Mouse (Mus musculus) liver, embryonic 11.5 days (tissue): Measurements from ENCODE around the gene Lrrc8a. TPM values are rescaled to one million over a fixed set of nuclear protein-coding genes. Genes with fewer than 3 reads are reported as not detected.

Experiments
- ATAC-seq: fragments of 200-750 bp; cut with Nextera tagmentation; replicated peaks from 2 replicates; pipeline ENCODE4 v1.8.0; 2017; ENCODE audit warnings: moderate number of reproducible peaks, mild to moderate bottlenecking, moderate TSS enrichment, moderate library complexity; ENCODE audit not compliant: low FRiP score
- DNase-seq: peaks from one replicate; pipeline ENCODE4 v3.0.0-alpha.2; 2017; ENCODE audit warnings: low spot score
- H3K27ac ChIP-seq: fragments of 300-500 bp; sonication (generic); 2 replicates; pipeline ENCODE4 v1.5.1; 2014; ENCODE audit warnings: mild to moderate bottlenecking, low read depth, low read length, control low read depth
- H3K27me3 ChIP-seq: fragments of 300-500 bp; sonication (generic); replicated peaks from 2 replicates; pipeline ENCODE4 v1.6.1; 2014; ENCODE audit warnings: low read length, mixed read lengths; ENCODE audit not compliant: control insufficient read depth, insufficient read depth
- H3K36me3 ChIP-seq: fragments of 300-500 bp; sonication (generic); 2 replicates; pipeline ENCODE4 v1.6.1; 2014; ENCODE audit warnings: mild to moderate bottlenecking, low read length, moderate library complexity, mixed read lengths; ENCODE audit not compliant: control insufficient read depth, insufficient read depth
- H3K4me1 ChIP-seq: fragments of 300-500 bp; sonication (generic); replicated peaks from 2 replicates; pipeline ENCODE4 v1.6.1; 2014; ENCODE audit warnings: low read length, mixed read lengths; ENCODE audit not compliant: control insufficient read depth, insufficient read depth
- H3K4me2 ChIP-seq: fragments of 300-500 bp; sonication (generic); 2 replicates; pipeline ENCODE4 v1.6.1; 2014; ENCODE audit warnings: mild to moderate bottlenecking, control low read depth, moderate library complexity
- H3K4me3 ChIP-seq: fragments of 300-500 bp; sonication (generic); 2 replicates; pipeline ENCODE4 v1.5.1; 2014; ENCODE audit warnings: low read depth, low read length, control low read depth
- H3K9ac ChIP-seq: fragments of 300-500 bp; sonication (generic); 2 replicates; pipeline ENCODE4 v1.6.1; 2014; ENCODE audit warnings: low read depth, low read length, control low read depth
- H3K9me3 ChIP-seq: fragments of 300-500 bp; sonication (generic); 2 replicates; pipeline ENCODE4 v1.6.1; 2016; ENCODE audit warnings: low read length, inconsistent platforms, mixed read lengths; ENCODE audit not compliant: control insufficient read depth
- WGBS: fragments of 180-500 bp; shearing (Covaris S2); extraction: QIAGEN DNeasy Blood & Tissue Kit; methylation state at CpG from one replicate; pipeline ENCODE4 v1.1.7; 2014; 5-methylcytosine and 5-hydroxymethylcytosine counted together
- polyA plus RNA-seq: library from polyadenylated mRNA; unstranded; fragments of >200 nt; fragmentation: Nextera tagmentation; extraction: Ambion mirVana; gene quantifications from 2 replicates; pipeline ENCODE4 v1.2.1, GENCODE M21; 2014

Lrrc8a gene
- polyA plus RNA-seq, 1 experiment from 2014 or later, result 21.4 TPM

DNA sequence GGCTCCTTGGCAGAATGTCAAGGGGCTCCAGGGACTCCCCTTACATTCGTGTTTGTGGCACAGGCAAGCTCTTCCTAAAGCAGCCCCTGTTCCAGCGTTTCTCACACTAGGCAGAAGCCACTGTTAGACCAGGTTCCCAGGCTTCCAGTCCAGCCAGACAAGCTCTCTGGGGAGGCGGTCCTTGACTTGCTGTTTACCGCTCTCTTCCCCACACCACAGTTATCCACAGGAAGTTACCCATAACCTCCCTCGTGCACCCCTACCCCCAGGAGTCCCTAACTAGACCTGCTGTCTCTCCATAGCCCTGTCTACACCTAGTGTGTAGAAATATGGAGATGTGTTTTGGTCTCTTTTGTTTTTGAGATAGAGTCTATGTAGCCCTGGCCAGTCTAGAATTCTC is 16.3 kb downstream of the Lrrc8a start:
- Histone ChIP-seq H3K36me3 (peaks cover 28% of the 10 kb centered on the region), H3K4me1 (peaks cover 9% of the 10 kb centered on the region), H3K4me3 (no peak overlapping the region), H3K9me3 (no peaks in the 10 kb centered on the region), H3K4me2 (no peak overlapping the region), H3K9ac (no peak overlapping the region), H3K27me3 (no peaks in the 10 kb centered on the region), H3K27ac (no peak overlapping the region)
- ATAC-seq (no peak), DNase-seq (no peak)
- 65% methylated on average over 5 of the region's 5 CpGs for WGBS

GRCm38 (mm10) chr2:30255631-30256395 is 18.3 kb downstream of the Lrrc8a start:
- 95% methylated on average over 42 of the region's 42 CpGs for WGBS
- no peak for ATAC-seq
- Histone ChIP-seq H3K9ac (no peak overlapping the region), H3K9me3 (no peaks in the 10 kb centered on the region), H3K4me3 (no peak overlapping the region), H3K27ac (no peak overlapping the region), H3K36me3 (peaks cover 39% of the 10 kb centered on the region), H3K27me3 (no peaks in the 10 kb centered on the region), H3K4me1 (peaks cover 9% of the 10 kb centered on the region), H3K4me2 (no peak overlapping the region)
- no peak for DNase-seq

DNA sequence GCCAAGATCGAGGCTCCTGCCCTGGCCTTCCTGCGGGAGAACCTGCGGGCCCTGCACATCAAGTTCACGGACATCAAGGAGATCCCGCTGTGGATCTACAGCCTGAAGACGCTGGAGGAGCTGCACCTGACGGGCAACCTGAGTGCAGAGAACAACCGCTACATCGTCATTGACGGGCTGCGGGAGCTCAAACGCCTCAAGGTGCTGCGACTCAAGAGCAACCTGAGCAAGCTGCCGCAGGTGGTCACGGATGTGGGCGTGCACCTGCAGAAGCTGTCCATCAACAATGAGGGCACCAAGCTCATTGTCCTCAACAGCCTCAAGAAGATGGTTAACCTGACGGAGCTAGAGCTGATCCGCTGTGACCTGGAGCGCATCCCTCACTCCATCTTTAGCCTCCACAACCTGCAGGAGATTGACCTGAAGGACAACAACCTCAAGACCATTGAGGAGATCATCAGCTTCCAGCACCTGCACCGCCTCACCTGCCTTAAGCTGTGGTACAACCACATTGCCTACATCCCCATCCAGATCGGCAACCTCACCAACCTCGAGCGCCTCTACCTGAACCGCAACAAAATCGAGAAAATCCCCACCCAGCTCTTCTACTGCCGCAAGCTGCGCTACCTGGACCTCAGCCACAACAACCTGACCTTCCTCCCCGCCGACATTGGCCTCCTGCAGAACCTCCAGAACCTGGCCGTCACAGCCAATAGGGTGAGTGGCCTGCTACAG is 19.3 kb downstream of the Lrrc8a start:
- DNase-seq (no peak), ATAC-seq (no peak)
- Histone ChIP-seq H3K4me2 (no peak overlapping the region), H3K4me1 (peaks cover 3% of the 10 kb centered on the region), H3K9me3 (no peaks in the 10 kb centered on the region), H3K27ac (no peak overlapping the region), H3K4me3 (no peak overlapping the region), H3K36me3 (peaks cover 42% of the 10 kb centered on the region), H3K9ac (no peak overlapping the region), H3K27me3 (no peaks in the 10 kb centered on the region)
- 93% methylated on average over 30 of the region's 30 CpGs for WGBS

DNA sequence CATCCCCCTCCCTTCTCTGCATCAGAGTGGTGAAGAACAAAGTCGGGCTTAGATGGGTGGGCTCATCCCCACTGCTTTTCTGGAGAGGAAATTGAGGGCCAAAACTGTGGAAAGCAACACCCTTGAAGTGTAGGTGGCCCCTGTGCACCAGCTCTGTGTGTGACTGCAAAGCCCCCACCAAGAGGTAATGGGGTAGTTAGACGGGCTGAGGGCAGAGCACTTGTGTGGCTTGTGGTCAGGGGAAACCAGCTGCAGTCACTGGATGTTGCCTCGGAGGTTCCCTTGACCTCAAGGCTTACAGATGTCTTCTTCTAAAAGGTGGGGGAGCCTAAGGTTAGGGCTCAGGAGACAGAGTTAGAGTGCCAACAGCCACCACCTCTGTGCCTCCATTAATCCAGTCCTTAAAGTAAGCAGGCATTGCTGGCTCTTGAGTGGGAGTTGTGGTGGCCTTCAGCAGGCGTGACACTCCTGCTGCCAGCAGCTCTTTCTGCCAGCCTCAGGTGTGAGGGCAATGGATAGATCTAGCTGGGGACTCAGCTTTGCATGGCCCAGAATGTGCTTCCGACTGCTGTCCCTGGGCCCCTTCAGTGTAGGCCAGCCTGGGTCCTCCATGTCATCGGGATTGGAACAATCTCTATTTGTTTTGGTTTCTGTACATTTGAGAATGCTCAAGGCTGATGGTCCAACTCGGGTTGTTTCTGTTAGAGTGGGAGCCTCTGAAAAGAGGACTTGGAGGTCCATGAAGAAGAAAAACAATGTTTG is 20.4 kb downstream of the Lrrc8a start:
- WGBS, result 68% methylated on average over 7 of the region's 7 CpGs
- H3K36me3 ChIP-seq, result peaks cover 49% of the 10 kb centered on the region

DNA sequence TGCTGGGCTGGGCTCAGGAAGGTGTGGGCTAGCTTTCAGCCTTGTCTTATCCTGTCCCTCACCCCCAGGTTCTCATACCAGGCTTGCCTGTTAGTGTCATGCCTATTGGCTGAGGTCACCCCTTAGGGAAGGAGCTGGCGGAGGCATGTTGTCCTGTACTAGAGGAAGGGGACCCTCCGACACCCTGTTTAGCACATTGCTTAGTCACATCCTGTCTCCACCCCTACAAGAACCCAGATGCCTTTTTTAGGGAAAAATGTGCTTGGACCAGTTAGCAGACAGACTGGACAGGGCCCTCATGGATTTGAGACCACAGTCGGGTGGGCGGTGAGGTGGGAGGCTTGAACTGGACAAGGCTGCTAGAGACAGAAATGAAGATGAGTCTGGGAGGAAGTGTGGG is 21.1 kb downstream of the Lrrc8a start:
- Histone ChIP-seq H3K4me1 (no peaks in the 10 kb centered on the region; the same call in 1 of the 2 replicates), H3K36me3 (peaks cover 49% of the 10 kb centered on the region), H3K9ac (no peak overlapping the region), H3K9me3 (no peaks in the 10 kb centered on the region), H3K4me2 (no peak overlapping the region), H3K4me3 (no peak overlapping the region), H3K27ac (no peak overlapping the region), H3K27me3 (no peaks in the 10 kb centered on the region)
- ATAC-seq (no peak), DNase-seq (no peak)
- 55% methylated on average over 4 of the region's 4 CpGs for WGBS

More for the DNA sequence above, 20.4 kb downstream of the Lrrc8a start:
- H3K4me1 ChIP-seq, result no peaks in the 10 kb centered on the region; the same call in 1 of the 2 replicates
- ATAC-seq, result no peak
- no peak overlapping the region for H3K4me2 ChIP-seq
- no peak overlapping the region for H3K4me3 ChIP-seq
- no peaks in the 10 kb centered on the region for H3K9me3 ChIP-seq
- H3K9ac ChIP-seq, result no peak overlapping the region
- DNase-seq, result no peak
- H3K27ac ChIP-seq, result no peak overlapping the region
- no peaks in the 10 kb centered on the region for H3K27me3 ChIP-seq

GRCm38 (mm10) chr2:30259131-30260064 is 21.9 kb downstream of the Lrrc8a start:
- H3K36me3 ChIP-seq, result peaks cover 51% of the 10 kb centered on the region
- H3K27me3 ChIP-seq, result no peaks in the 10 kb centered on the region
- H3K27ac ChIP-seq, result no peak overlapping the region
- H3K9ac ChIP-seq, result no peak overlapping the region
- H3K9me3 ChIP-seq, result no peaks in the 10 kb centered on the region
- ATAC-seq (no peak), DNase-seq (no peak)
- no peaks in the 10 kb centered on the region; the same call in 1 of the 2 replicates for H3K4me1 ChIP-seq
- H3K4me3 ChIP-seq, result no peak overlapping the region
- H3K4me2 ChIP-seq, result no peak overlapping the region
- 83% methylated on average over 15 of the region's 15 CpGs for WGBS

DNA sequence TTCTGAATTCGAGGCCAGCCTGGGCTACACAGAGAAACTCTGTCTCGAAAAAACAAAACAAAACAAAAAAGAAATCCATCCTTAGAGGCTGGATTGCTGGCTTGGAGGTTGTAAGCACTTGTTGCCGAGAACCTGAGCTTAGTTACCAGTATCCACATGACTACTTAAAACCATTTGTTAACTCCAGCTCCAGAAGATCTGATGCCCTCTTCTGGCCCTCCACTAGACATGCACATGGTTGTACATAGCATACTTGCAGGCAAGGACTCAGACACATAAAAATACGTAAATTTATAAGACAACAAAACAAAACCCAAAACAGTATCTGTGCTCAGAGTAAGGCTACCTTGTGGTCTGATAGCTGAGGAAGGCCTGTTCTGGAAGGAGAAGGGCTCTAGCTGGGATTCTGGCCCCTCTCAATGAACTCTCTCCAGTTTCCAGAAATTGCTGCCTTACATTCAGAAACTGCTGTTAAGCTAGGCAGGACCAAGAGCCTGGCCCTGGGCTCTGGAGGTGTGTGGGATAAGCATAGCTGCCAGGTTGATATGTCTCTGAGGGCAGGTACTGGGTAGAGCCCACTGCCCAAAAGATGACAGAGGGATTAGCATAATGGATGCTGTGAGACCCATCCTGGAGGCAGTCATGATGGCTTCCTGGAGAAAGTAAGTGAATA is 23.7 kb downstream of the Lrrc8a start:
- peaks cover 16% of the 10 kb centered on the region for H3K4me1 ChIP-seq
- 82% methylated on average over 4 of the region's 4 CpGs for WGBS
- peaks cover 43% of the 10 kb centered on the region for H3K36me3 ChIP-seq

More for the DNA sequence above, 23.7 kb downstream of the Lrrc8a start:
- H3K9me3 ChIP-seq, result no peaks in the 10 kb centered on the region
- no peak overlapping the region for H3K4me2 ChIP-seq
- no peak overlapping the region for H3K9ac ChIP-seq
- H3K27ac ChIP-seq, result no peak overlapping the region
- H3K27me3 ChIP-seq, result no peaks in the 10 kb centered on the region
- DNase-seq (no peak), ATAC-seq (no peak)
- H3K4me3 ChIP-seq, result no peak overlapping the region
